17 mouse cellular contexts compared by ENCODE assay signal in the genomic region with DNA sequence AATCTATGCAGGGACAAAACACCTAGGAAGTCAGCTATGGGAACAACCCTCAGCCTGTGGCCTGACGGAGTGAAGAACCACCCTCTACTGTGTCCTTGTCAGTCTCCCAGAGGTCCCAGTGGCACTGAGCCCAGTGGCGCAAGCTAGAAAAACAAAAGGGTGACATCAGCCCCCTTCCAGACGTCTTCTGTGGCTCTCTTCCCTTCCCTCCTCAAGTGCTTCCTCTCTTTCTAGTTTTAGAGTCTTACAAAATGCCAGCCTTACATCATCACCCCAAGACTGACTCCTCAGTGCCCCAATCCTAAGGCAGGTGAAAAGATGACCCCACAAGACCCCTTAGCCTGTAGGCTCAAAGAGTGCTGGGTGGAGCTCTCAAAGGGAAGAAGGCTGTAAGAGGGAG. TPM values are rescaled to one million over a fixed set of nuclear protein-coding genes. Genes with fewer than 3 reads are reported as not detected.
DNase-seq lines count a peak whose midpoint lies in the region; ATAC-seq and TF ChIP-seq lines count a peak whose summit lies in the region.
"Had no signal": no experiment of that assay in that cellular context is flagged by ENCODE, and none has a peak within 500 bp of the region (broad histone marks: within the 10 kb centered on the region; RNA-seq: fewer than 3 reads in every experiment).

No protein-coding gene starts in this region.

- no peak for DNase-seq in forebrain, postnatal 0 days
- DNase-seq in 416B (ENCODE audit: low read depth), result peak; percentile 18
- DNase-seq in embryo, embryonic 11 days, result no peak
- DNase-seq: adrenal gland, adult 2 months; adrenal gland, postnatal 10 days; adrenal gland, postnatal 25 days; cerebellum, adult 11-12 months; cerebellum, adult 2 months; cerebellum, adult 9-10 months had no signal

- H3K9me3 ChIP-seq in forebrain, embryonic 15.5 days, result no peaks in the 10 kb centered on the region
- no peaks in the 10 kb centered on the region for H3K9me3 ChIP-seq in forebrain, postnatal 0 days (ENCODE audit: low read length)
- H3K9me3 ChIP-seq: embryonic facial prominence, embryonic 13.5 days; embryonic facial prominence, embryonic 15.5 days; forebrain, embryonic 10.5 days; forebrain, embryonic 12.5 days had no signal

- no peak overlapping the region for H3K4me3 ChIP-seq in forebrain, embryonic 15.5 days
- H3K4me3 ChIP-seq in forebrain, postnatal 0 days (ENCODE audit: low read depth, low read length), result no peak overlapping the region
- H3K4me3 ChIP-seq: embryonic facial prominence, embryonic 13.5 days; embryonic facial prominence, embryonic 15.5 days; erythroblast, embryonic 14.5 days; forebrain, embryonic 10.5 days; forebrain, embryonic 12.5 days had no signal

- no peak overlapping the region for H3K4me2 ChIP-seq in forebrain, embryonic 15.5 days (replicated peaks)
- no peak overlapping the region for H3K4me2 ChIP-seq in forebrain, postnatal 0 days (ENCODE audit: low read depth)
- H3K4me2 ChIP-seq: embryonic facial prominence, embryonic 13.5 days; embryonic facial prominence, embryonic 15.5 days; forebrain, embryonic 12.5 days had no signal

- no peaks in the 10 kb centered on the region for H3K27me3 ChIP-seq in forebrain, embryonic 15.5 days
- no peaks in the 10 kb centered on the region for H3K27me3 ChIP-seq in forebrain, postnatal 0 days (ENCODE audit: insufficient read depth, low read length)

- WGBS in forebrain, embryonic 15.5 days, result 45% methylated on average over 3 of the region's 3 CpGs
- 37% methylated on average over 3 of the region's 3 CpGs for WGBS in forebrain, postnatal 0 days

- H3K36me3 ChIP-seq in forebrain, embryonic 15.5 days, result no peaks in the 10 kb centered on the region
- H3K36me3 ChIP-seq in forebrain, postnatal 0 days (ENCODE audit: insufficient read depth), result no peaks in the 10 kb centered on the region
- H3K36me3 ChIP-seq: embryonic facial prominence, embryonic 13.5 days; embryonic facial prominence, embryonic 15.5 days; forebrain, embryonic 10.5 days; forebrain, embryonic 12.5 days had no signal

- TF ChIP-seq CTCF in forebrain, postnatal 0 days (IDR thresholded peaks at IDR 0.05; ENCODE audit: low read depth), result no peak

- no peak for ATAC-seq in forebrain, embryonic 15.5 days (replicated peaks)
- ATAC-seq in forebrain, postnatal 0 days, result no peak
- ATAC-seq in megakaryocyte progenitor cell, adult 5-6 weeks (replicated peaks; ENCODE audit: poor library complexity), result peak; percentile 68

- no peak overlapping the region for H3K9ac ChIP-seq in forebrain, embryonic 15.5 days (replicated peaks)
- H3K9ac ChIP-seq in forebrain, postnatal 0 days, result no peak overlapping the region
- H3K9ac ChIP-seq: embryonic facial prominence, embryonic 13.5 days; embryonic facial prominence, embryonic 15.5 days; forebrain, embryonic 12.5 days had no signal

- H3K4me1 ChIP-seq in forebrain, embryonic 15.5 days, result peaks cover 45% of the 10 kb centered on the region
- peaks cover 10% of the 10 kb centered on the region; the same call in 1 of the 2 replicates for H3K4me1 ChIP-seq in forebrain, postnatal 0 days (ENCODE audit: insufficient read depth)

- H3K27ac ChIP-seq in forebrain, embryonic 15.5 days (replicated peaks), result peak overlapping the region; percentile 92; the same call in 1 of the 2 replicates
- H3K27ac ChIP-seq in forebrain, postnatal 0 days (ENCODE audit: low read depth, low read length), result no peak overlapping the region
- H3K27ac ChIP-seq: embryonic facial prominence, embryonic 13.5 days; embryonic facial prominence, embryonic 15.5 days; forebrain, embryonic 10.5 days; forebrain, embryonic 12.5 days had no signal

RNA-seq across cellular contexts. Expression of a gene that starts 20.1 kb away (rescaled TPM):
- polyA plus RNA-seq in forebrain, embryonic 15.5 days (2015; fragmentation: Nextera tagmentation; extraction: Ambion mirVana), result 7.1 and 7.4 TPM in 2 replicates
- total RNA-seq in forebrain, postnatal 0 days (2014; rRNA removed), result 23.5 and 37.4 TPM in 2 replicates
- 7.4 and 10.8 TPM in 2 replicates for polyA plus RNA-seq in forebrain, postnatal 0 days (2015; fragmentation: Nextera tagmentation; extraction: Ambion mirVana)
- total RNA-seq in megakaryocyte progenitor cell, adult 5-6 weeks (2015), result 0.05 TPM in 1 of 2 replicates, not detected in the other
- 0.04 TPM in 1 of 2 replicates, not detected in the other for total RNA-seq in megakaryocyte progenitor cell, adult 5-6 weeks (2017)
- total RNA-seq: adrenal gland, adult 2 months; adrenal gland, postnatal 10 days; adrenal gland, postnatal 25 days; MEL had no signal
- polyA plus RNA-seq: adrenal gland, adult 2 months; embryonic facial prominence, embryonic 13.5 days; erythroblast, embryonic 14.5 days had no signal

RNA-seq across cellular contexts. Expression of a gene that starts 34.2 kb away (rescaled TPM):
- 13.4 and 14.7 TPM in 2 replicates for polyA plus RNA-seq in forebrain, embryonic 15.5 days (2015; fragmentation: Nextera tagmentation; extraction: Ambion mirVana)
- 16.5 and 30.8 TPM in 2 replicates for total RNA-seq in forebrain, postnatal 0 days (2014; rRNA removed)
- polyA plus RNA-seq in forebrain, postnatal 0 days (2015; fragmentation: Nextera tagmentation; extraction: Ambion mirVana), result 8.0 and 8.2 TPM in 2 replicates
- 9.1 and 14.7 TPM in 2 replicates for total RNA-seq in megakaryocyte progenitor cell, adult 5-6 weeks (2015)
- total RNA-seq in megakaryocyte progenitor cell, adult 5-6 weeks (2017), result 14.5 and 18.7 TPM in 2 replicates

Comparison
In these comparisons a context has a peak if more than half of its experiments do, and no peak if none do; other contexts are left out.
1. RNA of a gene that starts 20.1 kb away (total RNA-seq): 23.5 to 37.4 TPM in forebrain, postnatal 0 days; 0.04 to 0.05 TPM in megakaryocyte progenitor cell, adult 5-6 weeks; every median in the first group is over 10 times any median in the second.